Mouse (Mus musculus) kidney, embryonic 16.5 days (tissue): ENCODE measurements around the gene Adck1. TPM values are rescaled to one million over a fixed set of nuclear protein-coding genes. Genes with fewer than 3 reads are reported as not detected.
A peak's percentile ranks its signal among the peaks of the same experiment; 100 is the strongest.
"Not testable (repeated sequence)": the region's sequence is repeated elsewhere in the genome, so short reads cannot be mapped to it uniquely, and the experiment has no call there.

ENCODE experiments used
- ATAC-seq: fragments of 200-750 bp; cut with Nextera tagmentation; 2 replicates; pipeline ENCODE4 v1.8.0; 2017; ENCODE audit warnings: moderate TSS enrichment; ENCODE audit not compliant: low FRiP score, low TSS enrichment
- H3K27ac ChIP-seq: fragments of 300-500 bp; sonication (generic); 2 replicates; pipeline ENCODE4 v1.5.1; 2014; ENCODE audit warnings: low read length
- H3K27me3 ChIP-seq: fragments of 300-500 bp; sonication (generic); 2 replicates; pipeline ENCODE4 v1.6.1; 2014; ENCODE audit warnings: low read length, control low read depth, mixed read lengths; ENCODE audit not compliant: insufficient read depth
- H3K36me3 ChIP-seq: fragments of 300-500 bp; sonication (generic); 2 replicates; pipeline ENCODE4 v1.6.1; 2014; ENCODE audit warnings: low read length, control low read depth, mixed read lengths; ENCODE audit not compliant: insufficient read depth
- H3K4me1 ChIP-seq: fragments of 300-500 bp; sonication (generic); 2 replicates; pipeline ENCODE4 v1.6.1; 2014; ENCODE audit warnings: low read length, control low read depth, mixed read lengths; ENCODE audit not compliant: insufficient read depth
- H3K4me2 ChIP-seq: fragments of 300-500 bp; sonication (generic); replicated peaks from 2 replicates; pipeline ENCODE4 v1.6.1; 2014; ENCODE audit warnings: low read depth, low read length
- H3K4me3 ChIP-seq: fragments of 300-500 bp; sonication (generic); 2 replicates; pipeline ENCODE4 v1.5.1; 2014; ENCODE audit warnings: mild to moderate bottlenecking, low read length
- H3K9ac ChIP-seq: fragments of 300-500 bp; sonication (generic); replicated peaks from 2 replicates; pipeline ENCODE4 v1.6.1; 2014; ENCODE audit warnings: low read length
- H3K9me3 ChIP-seq: fragments of 300-500 bp; sonication (generic); 2 replicates; pipeline ENCODE4 v1.6.1; 2016; ENCODE audit warnings: low read length, control low read depth
- WGBS: fragments of 180-500 bp; shearing (Covaris S2); extraction: QIAGEN DNeasy Blood & Tissue Kit; methylation state at CpG from one replicate; pipeline ENCODE4 v1.1.7; 2014; 5-methylcytosine and 5-hydroxymethylcytosine counted together
- polyA plus RNA-seq: library from polyadenylated mRNA; unstranded; fragments of >200 nt; fragmentation: Nextera tagmentation; extraction: Ambion mirVana; gene quantifications from 2 replicates; pipeline ENCODE4 v1.2.1, GENCODE M21; 2015

The Adck1 gene
- polyA plus RNA-seq, 1 experiment from 2014 or later, result 29.8 TPM

DNA sequence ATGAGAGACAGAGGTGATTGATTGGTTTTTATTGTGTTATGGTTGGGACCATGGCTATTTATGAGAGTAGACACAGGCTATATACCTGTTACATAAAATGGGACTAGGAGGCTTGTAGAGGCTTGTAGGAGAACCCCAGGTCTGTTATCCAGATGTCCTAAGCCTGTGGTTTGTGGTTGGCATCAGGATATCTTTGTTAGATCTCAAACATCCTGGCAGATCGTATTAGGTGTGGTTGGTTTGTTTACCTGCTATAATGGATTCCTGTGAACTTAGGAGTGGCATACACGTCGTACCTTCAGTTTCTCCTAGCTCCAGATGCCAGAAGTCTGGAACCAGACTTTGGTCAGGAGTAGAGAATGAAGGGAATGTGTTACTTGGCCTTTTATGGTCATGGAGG lies 106.9 kb downstream of the Adck1 start:
- H3K9ac ChIP-seq, result no peak overlapping the region
- H3K27ac ChIP-seq, result no peak overlapping the region
- no peak for ATAC-seq
- H3K27me3 ChIP-seq, result no peaks in the 10 kb centered on the region
- no peak overlapping the region for H3K4me2 ChIP-seq
- WGBS, result 77% methylated on average over 3 of the region's 3 CpGs
- no peak overlapping the region for H3K4me3 ChIP-seq
- H3K4me1 ChIP-seq, result peaks cover 7% of the 10 kb centered on the region; the same call in 1 of the 2 replicates
- no peaks in the 10 kb centered on the region for H3K9me3 ChIP-seq
- no peaks in the 10 kb centered on the region for H3K36me3 ChIP-seq

- no peak for ATAC-seq
- WGBS, result 76% methylated on average over 5 of the region's 5 CpGs
Measured at GRCm38 (mm10) chr12:88467935-88468465, 107.6 kb downstream of the Adck1 start.

DNA sequence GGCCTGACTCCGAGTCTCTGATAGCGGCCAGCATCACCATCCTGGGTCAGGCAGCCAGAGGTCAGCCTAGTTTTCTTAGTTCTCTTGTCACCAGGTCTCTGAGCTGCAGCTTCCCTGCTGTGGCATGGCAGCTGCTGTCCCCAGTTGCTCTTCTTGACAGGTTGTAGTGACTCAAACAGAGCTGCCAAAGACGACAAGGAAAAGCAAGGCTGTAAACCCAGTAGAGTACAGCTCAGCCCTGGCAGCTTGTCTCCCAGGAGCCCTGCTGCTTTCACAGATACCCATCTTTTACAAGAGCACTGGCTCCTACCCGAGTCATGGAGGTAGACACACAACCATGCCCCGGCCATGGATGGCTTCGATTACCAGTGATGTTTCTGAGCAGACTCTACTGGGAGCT lies 108.3 kb downstream of the Adck1 start:
- Histone ChIP-seq H3K36me3 (no peaks in the 10 kb centered on the region), H3K4me3 (no peak overlapping the region), H3K4me1 (no peaks in the 10 kb centered on the region), H3K27ac (no peak overlapping the region), H3K9me3 (no peaks in the 10 kb centered on the region), H3K9ac (no peak overlapping the region), H3K27me3 (no peaks in the 10 kb centered on the region), H3K4me2 (no peak overlapping the region)
- no peak for ATAC-seq
- 78% methylated on average over 6 of the region's 6 CpGs for WGBS

More at GRCm38 (mm10) chr12:88467935-88468465, 107.6 kb downstream of the Adck1 start:
- Histone ChIP-seq H3K4me2 (no peak overlapping the region), H3K4me1 (peaks cover 5% of the 10 kb centered on the region; the same call in 1 of the 2 replicates), H3K9ac (no peak overlapping the region), H3K4me3 (no peak overlapping the region), H3K36me3 (no peaks in the 10 kb centered on the region), H3K27ac (no peak overlapping the region), H3K27me3 (no peaks in the 10 kb centered on the region), H3K9me3 (no peaks in the 10 kb centered on the region)

GRCm38 (mm10) chr12:88471884-88472283 lies 111.5 kb downstream of the Adck1 start:
- not testable (repeated sequence) for H3K4me1 ChIP-seq, H3K27me3 ChIP-seq, H3K36me3 ChIP-seq, ATAC-seq, H3K9me3 ChIP-seq, H3K4me2 ChIP-seq, H3K4me3 ChIP-seq, H3K9ac ChIP-seq, H3K27ac ChIP-seq
- WGBS, result 66% methylated on average over 10 of the region's 10 CpGs

GRCm38 (mm10) chr12:88472832-88473231 lies 112.5 kb downstream of the Adck1 start:
- 64% methylated on average over 3 of the region's 3 CpGs for WGBS
- no peak overlapping the region for H3K4me3 ChIP-seq
- H3K27me3 ChIP-seq, result no peaks in the 10 kb centered on the region
- H3K4me2 ChIP-seq, result no peak overlapping the region
- H3K27ac ChIP-seq, result no peak overlapping the region
- H3K9me3 ChIP-seq, result no peaks in the 10 kb centered on the region
- no peak for ATAC-seq
- no peaks in the 10 kb centered on the region for H3K36me3 ChIP-seq
- no peaks in the 10 kb centered on the region for H3K4me1 ChIP-seq
- H3K9ac ChIP-seq, result no peak overlapping the region

GRCm38 (mm10) chr12:88473796-88474195 lies 113.4 kb downstream of the Adck1 start:
- H3K9me3 ChIP-seq, result no peaks in the 10 kb centered on the region
- no peak overlapping the region for H3K9ac ChIP-seq
- H3K27ac ChIP-seq, result no peak overlapping the region
- WGBS, result 92% methylated on average over 6 of the region's 6 CpGs
- no peak for ATAC-seq
- no peak overlapping the region for H3K4me3 ChIP-seq
- no peaks in the 10 kb centered on the region for H3K4me1 ChIP-seq
- H3K27me3 ChIP-seq, result no peaks in the 10 kb centered on the region
- no peaks in the 10 kb centered on the region for H3K36me3 ChIP-seq
- no peak overlapping the region for H3K4me2 ChIP-seq

GRCm38 (mm10) chr12:88475833-88476232 lies 115.5 kb downstream of the Adck1 start:
- H3K27ac ChIP-seq, result no peak overlapping the region
- no peak for ATAC-seq

GRCm38 (mm10) chr12:88476702-88477101 lies 116.3 kb downstream of the Adck1 start:
- H3K27ac ChIP-seq, result no peak overlapping the region
- no peaks in the 10 kb centered on the region for H3K4me1 ChIP-seq
- H3K4me3 ChIP-seq, result no peak overlapping the region
- H3K36me3 ChIP-seq, result no peaks in the 10 kb centered on the region
- no peaks in the 10 kb centered on the region for H3K9me3 ChIP-seq
- 73% methylated on average over 6 of the region's 6 CpGs for WGBS
- no peak overlapping the region for H3K4me2 ChIP-seq
- no peak for ATAC-seq
- no peaks in the 10 kb centered on the region for H3K27me3 ChIP-seq
- no peak overlapping the region for H3K9ac ChIP-seq

More at GRCm38 (mm10) chr12:88475833-88476232, 115.5 kb downstream of the Adck1 start:
- Histone ChIP-seq H3K4me1 (no peaks in the 10 kb centered on the region), H3K36me3 (no peaks in the 10 kb centered on the region), H3K4me3 (no peak overlapping the region), H3K4me2 (no peak overlapping the region), H3K27me3 (no peaks in the 10 kb centered on the region), H3K9me3 (no peaks in the 10 kb centered on the region), H3K9ac (no peak overlapping the region)
- WGBS, result 90% methylated on average over 3 of the region's 3 CpGs

GRCm38 (mm10) chr12:88481657-88482056 lies 121.3 kb downstream of the Adck1 start:
- WGBS, result 83% methylated on average over 3 of the region's 3 CpGs
- no peak for ATAC-seq
- Histone ChIP-seq H3K4me2 (no peak overlapping the region), H3K9ac (no peak overlapping the region), H3K4me3 (no peak overlapping the region), H3K9me3 (no peaks in the 10 kb centered on the region), H3K36me3 (no peaks in the 10 kb centered on the region), H3K27ac (no peak overlapping the region), H3K4me1 (no peaks in the 10 kb centered on the region), H3K27me3 (no peaks in the 10 kb centered on the region)

DNA sequence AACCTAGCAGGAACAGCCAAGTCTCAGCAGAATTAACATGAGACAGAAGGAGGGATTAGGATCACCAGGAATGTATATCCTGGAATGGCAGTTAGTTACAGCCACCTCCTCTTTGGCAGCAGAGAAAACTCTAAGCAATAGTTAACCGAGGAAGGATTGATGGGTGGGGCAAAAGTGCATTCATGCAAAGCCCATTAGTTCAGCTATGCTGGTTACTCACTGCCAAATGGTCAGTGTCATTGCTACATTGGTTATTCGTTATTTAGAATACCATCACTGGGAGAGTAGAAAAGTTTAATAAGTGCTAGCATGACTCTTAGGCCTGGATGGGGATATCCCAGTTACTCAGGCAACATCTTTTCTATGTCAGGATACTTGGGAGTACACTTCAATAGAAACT lies 130.5 kb downstream of the Adck1 start:
- peak; percentile 84; the same call in 1 of the 2 replicates for ATAC-seq
- Histone ChIP-seq H3K4me3 (no peak overlapping the region), H3K9me3 (no peaks in the 10 kb centered on the region), H3K4me1 (no peaks in the 10 kb centered on the region), H3K27ac (no peak overlapping the region), H3K9ac (no peak overlapping the region), H3K36me3 (no peaks in the 10 kb centered on the region), H3K27me3 (no peaks in the 10 kb centered on the region), H3K4me2 (no peak overlapping the region)
- WGBS, result 27% methylated on average over 2 of the region's 2 CpGs
